Mouse (Mus musculus): ENCODE measurements around the gene Naa16. TPM values are rescaled to one million over a fixed set of nuclear protein-coding genes. Genes with fewer than 3 reads are reported as not detected.
A peak's percentile ranks its signal among the peaks of the same experiment; 100 is the strongest.
"Not testable (repeated sequence)": the region's sequence is repeated elsewhere in the genome, so short reads cannot be mapped to it uniquely, and the experiment has no call there.

The Naa16 gene
- 10 to 100 TPM; 12.6 to 13.8 TPM for total RNA-seq (2021)

GRCm38 (mm10) chr14:79390265-79390926, at the start of gene Naa16:
Gene Naa16 (minus strand): TSS chr14:79390778.
- intact Hi-C loops (cut with DNase I), result no loop called here
- peak; percentile 96 for DNase-seq

DNA sequence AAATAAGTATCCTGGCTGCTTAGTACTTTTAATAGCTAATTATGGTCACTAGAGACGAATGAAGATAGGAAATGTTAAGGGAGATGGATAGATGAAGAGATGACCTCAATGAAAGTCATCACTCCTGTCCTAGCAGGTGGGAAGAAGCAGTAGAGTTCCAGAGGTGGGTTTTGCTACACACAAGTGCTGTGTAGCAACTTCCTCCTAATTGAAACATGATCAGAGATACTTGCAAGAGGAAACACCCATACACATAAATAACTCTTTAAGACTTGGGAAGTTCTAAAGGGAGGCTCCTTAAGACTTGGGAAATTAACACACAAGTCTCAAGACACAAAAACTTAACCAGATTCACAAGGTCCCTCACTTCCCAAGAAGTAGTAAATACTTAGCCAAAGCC, 43.5 kb upstream of the Naa16 start:
- DNase-seq, result no peak
- intact Hi-C loops (cut with DNase I), result no loop called here

- intact Hi-C loops (cut with DNase I); DNase-seq: not testable (repeated sequence)
Measured at GRCm38 (mm10) chr14:79426730-79427365, 36.3 kb upstream of the Naa16 start.

DNA sequence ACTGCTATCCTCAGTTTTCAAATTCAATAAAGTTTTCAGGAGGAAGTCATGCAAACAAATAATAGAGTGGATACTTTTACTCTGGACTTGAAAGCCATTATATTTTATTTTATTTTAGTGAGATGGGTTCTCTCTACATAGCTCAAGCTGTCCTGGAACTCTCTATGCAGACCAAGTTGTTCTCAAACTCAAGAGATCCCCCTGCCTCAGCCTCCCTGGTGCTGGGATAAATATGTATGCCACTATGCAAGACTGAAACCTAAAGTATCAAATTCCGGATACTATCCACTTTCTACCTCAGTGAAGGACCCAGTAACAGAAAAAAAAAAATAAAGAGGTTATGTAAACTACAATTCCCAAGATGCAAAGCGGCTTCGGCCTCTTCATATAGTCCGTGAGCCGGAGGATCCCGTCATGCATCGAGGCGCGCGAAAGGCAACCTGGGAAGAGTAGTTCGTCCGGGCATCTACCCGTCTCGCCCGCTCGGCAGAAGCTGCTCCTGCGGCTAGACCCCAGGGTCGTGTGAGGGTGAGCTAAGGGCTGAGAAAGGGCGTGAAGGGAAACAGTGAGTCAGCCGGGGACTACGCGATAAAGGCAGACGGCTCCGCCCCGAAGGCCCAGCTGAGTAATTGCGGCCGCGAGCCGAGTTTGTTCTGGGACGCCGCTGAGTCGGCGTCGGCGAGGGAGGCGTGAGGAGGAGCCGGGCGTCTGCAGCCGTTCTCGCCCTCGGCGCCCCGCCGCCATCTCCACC, 35.6 kb upstream of the Naa16 start, which contains the start of gene Kbtbd7:
TSS of gene Kbtbd7 (plus strand) at position 533 of the 751 bp plus-strand sequence.
- peak; percentile 93 for DNase-seq
- intact Hi-C loops (cut with DNase I), result no loop called here

- peak; percentile 37 for DNase-seq
- intact Hi-C loops (cut with DNase I), result no loop called here
Measured at GRCm38 (mm10) chr14:79420083-79420685, 29.6 kb upstream of the Naa16 start.

DNA sequence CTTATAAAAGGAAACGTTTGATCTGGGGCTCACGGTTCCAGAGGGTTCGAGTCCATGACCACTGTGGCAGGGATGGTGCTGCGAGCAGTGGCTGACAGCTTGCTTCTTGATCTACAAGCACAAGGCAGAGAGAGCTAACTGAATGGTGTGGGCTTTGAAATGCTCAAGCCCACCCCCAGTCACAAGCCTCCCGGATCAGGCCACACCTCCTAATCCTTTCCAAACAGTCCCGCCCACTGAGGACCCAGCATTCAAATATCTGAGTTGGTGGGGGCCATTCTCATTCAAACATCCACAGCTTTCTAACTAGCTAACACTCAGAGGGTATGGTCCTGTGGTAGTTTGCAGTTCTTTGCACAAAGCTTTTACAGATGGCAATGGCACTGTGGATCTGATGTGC, 22.5 kb upstream of the Naa16 start:
- intact Hi-C loops (cut with DNase I), result no loop called here
- DNase-seq, result no peak

GRCm38 (mm10) chr14:79410662-79411061, 20.1 kb upstream of the Naa16 start:
- intact Hi-C loops (cut with DNase I), result no loop called here
- no peak for DNase-seq

- DNase-seq, result no peak
- intact Hi-C loops (cut with DNase I), result no loop called here
Measured at GRCm38 (mm10) chr14:79409278-79409830, 18.8 kb upstream of the Naa16 start.

DNA sequence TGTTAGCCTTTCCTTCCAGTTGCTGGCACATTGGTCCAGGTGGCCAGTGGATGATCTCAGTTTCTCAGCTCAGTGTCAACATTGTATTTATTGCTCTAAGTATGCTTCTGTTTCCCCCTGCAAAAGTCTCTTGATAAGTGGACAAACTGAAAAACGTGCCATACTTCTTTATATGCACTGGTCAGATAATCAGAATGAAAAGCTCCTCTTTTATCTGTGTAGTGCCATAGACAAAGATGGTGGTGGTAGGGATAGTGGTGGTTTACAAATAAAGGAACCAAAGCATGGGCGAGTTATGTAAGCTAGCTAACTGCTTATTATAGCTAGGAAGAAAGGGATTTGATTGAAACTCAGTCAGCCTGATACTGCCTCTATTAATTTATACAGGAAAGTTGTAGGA, 17.1 kb upstream of the Naa16 start:
- intact Hi-C loops (cut with DNase I), result no loop called here
- no peak for DNase-seq

DNA sequence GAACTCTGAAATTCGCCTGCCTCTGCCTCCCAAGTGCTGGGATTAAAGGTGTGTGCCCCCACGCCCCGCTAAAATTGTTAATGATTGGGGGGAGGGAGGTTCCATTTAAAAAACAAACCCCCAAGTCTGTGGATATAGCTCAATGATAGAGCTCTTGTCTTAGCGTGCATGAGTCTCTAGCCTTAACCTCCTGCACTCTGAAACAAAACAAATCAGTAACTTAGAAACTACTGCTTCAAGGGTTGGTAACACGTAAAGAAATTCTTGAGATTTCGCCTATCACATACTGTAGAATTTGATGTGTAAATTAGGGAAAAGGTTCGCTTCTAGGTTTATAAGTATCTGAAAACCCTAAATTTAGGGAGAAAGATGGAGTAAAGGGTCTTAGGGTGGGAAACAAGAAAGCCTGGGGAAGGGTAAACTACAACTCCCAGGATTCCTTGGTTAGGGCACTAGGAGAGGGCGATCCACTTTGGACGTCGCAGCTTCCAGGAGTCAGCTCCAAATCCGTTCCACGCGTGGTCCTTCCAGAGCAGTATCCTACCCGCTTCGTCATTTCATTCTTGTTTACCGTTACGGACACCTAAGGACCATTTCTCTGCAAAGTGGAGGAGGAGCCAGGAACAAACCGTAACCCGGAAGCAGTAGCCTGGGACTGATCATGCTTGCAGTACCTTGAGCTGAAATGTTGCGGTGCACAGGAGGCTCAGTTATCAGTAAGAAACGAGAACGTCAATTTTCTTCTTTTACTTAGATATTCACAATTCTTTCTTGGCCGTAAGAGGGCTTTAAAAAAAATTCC, 6.9 kb upstream of the Naa16 start, which contains the start of gene Mtrf1:
TSS of gene Mtrf1 (plus strand) at position 452 of the 802 bp plus-strand sequence.
- peak; percentile 56 for DNase-seq
- intact Hi-C loops (cut with DNase I), result loop anchor here (5.0 kb wide), 1 partner anchor 70 kb away; no protein-coding TSS in a partner anchor

GRCm38 (mm10) chr14:79394564-79394963, 4.0 kb upstream of the Naa16 start:
- no peak for DNase-seq
- intact Hi-C loops (cut with DNase I), result no loop called here

DNA sequence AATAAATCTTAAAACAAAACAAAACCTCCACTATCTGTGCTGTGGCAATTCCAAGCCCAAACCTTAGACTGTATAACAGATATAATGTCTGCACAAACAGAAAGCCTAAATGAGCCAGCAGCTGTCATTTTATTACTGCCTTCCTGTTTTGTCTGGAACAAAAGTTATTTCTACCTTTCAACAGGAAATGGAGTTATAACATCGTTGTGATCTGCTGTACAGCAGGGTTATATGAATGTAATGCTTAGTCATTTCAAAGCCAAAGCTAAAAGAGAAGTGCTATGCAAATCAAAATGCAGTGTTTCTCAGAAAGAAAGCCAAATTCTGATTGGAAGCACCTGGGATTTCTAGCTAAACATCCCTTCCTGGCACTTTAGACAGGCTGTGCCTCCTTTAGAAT, 2.7 kb upstream of the Naa16 start:
- intact Hi-C loops (cut with DNase I), result no loop called here
- DNase-seq, result no peak

GRCm38 (mm10) chr14:79389438-79390264, 927 bp downstream of the Naa16 start:
- intact Hi-C loops (cut with DNase I), result loop anchor here (5.0 kb wide), 1 partner anchor 37 kb away; no protein-coding TSS in a partner anchor

GRCm38 (mm10) chr14:79388304-79388703, 2.3 kb downstream of the Naa16 start:
- no peak for DNase-seq
- intact Hi-C loops (cut with DNase I), result loop anchor here (5.0 kb wide), 1 partner anchor 36 kb away; no protein-coding TSS in a partner anchor

More at GRCm38 (mm10) chr14:79389438-79390264, 927 bp downstream of the Naa16 start:
- DNase-seq, result peak; percentile 8

- intact Hi-C loops (cut with DNase I), result no loop called here
- no peak for DNase-seq
Measured at GRCm38 (mm10) chr14:79383120-79383519, 7.5 kb downstream of the Naa16 start.

- DNase-seq, result no peak
Measured at GRCm38 (mm10) chr14:79377041-79377440, 13.5 kb downstream of the Naa16 start.

GRCm38 (mm10) chr14:79358055-79358454, 32.5 kb downstream of the Naa16 start:
- intact Hi-C loops (cut with DNase I), result no loop called here
- no peak for DNase-seq

More at GRCm38 (mm10) chr14:79377041-79377440, 13.5 kb downstream of the Naa16 start:
- intact Hi-C loops (cut with DNase I), result no loop called here

DNA sequence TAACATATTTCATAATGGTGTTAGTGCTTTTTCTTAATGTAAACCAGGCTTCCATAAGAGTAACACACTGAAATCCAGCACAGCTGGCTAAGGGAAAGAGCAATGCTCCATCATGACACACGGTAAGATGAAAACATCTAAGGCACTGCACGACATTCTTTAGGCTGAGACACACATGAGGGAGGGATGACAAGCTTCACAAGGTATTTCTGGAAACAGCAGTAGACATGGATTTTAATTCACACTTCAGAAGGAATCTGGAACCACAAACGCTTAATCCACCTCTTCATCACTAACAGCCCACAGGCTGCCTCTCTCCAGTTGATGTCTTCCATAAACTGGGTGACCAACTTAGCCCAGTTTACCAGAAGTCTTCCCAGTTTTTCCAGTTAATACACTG, 44.2 kb downstream of the Naa16 start:
- intact Hi-C loops (cut with DNase I), result no loop called here
- no peak for DNase-seq

GRCm38 (mm10) chr14:79335613-79336012, 55.0 kb downstream of the Naa16 start:
- DNase-seq, result no peak
- intact Hi-C loops (cut with DNase I), result no loop called here

Measured in left cerebral cortex, postnatal 4 days (tissue).